Mouse (Mus musculus) intestine, postnatal 0 days (tissue): ENCODE results near the gene Crp. TPM values are rescaled to one million over a fixed set of nuclear protein-coding genes. Genes with fewer than 3 reads are reported as not detected.

Experiments used
- ATAC-seq: fragments of 200-750 bp; cut with Nextera tagmentation; 2 replicates; pipeline ENCODE4 v1.8.0; 2017; ENCODE audit warnings: mild to moderate bottlenecking, moderate TSS enrichment, moderate library complexity
- H3K27ac ChIP-seq: fragments of 300-500 bp; sonication (generic); 2 replicates; pipeline ENCODE4 v1.5.1; 2014; ENCODE audit warnings: mild to moderate bottlenecking, low read depth, low read length, moderate library complexity
- H3K27me3 ChIP-seq: fragments of 300-500 bp; sonication (generic); replicated peaks from 2 replicates; pipeline ENCODE4 v1.6.1; 2014; ENCODE audit warnings: low read length, mixed read lengths; ENCODE audit not compliant: control insufficient read depth, insufficient read depth
- H3K36me3 ChIP-seq: fragments of 300-500 bp; sonication (generic); 2 replicates; pipeline ENCODE4 v1.6.1; 2014; ENCODE audit warnings: mild to moderate bottlenecking, moderate library complexity; ENCODE audit not compliant: control insufficient read depth, insufficient read depth
- H3K4me1 ChIP-seq: fragments of 300-500 bp; sonication (generic); replicated peaks from 2 replicates; pipeline ENCODE4 v1.6.1; 2014; ENCODE audit warnings: antibody characterized with exemption, low read length, mixed read lengths; ENCODE audit not compliant: control insufficient read depth, insufficient read depth
- H3K4me2 ChIP-seq: fragments of 300-500 bp; sonication (generic); replicated peaks from 2 replicates; pipeline ENCODE4 v1.6.1; 2014; ENCODE audit warnings: low read depth, mild to moderate bottlenecking, moderate library complexity
- H3K4me3 ChIP-seq: fragments of 300-500 bp; sonication (generic); 2 replicates; pipeline ENCODE4 v1.5.1; 2014; ENCODE audit warnings: low read depth, low read length
- H3K9ac ChIP-seq: fragments of 300-500 bp; sonication (generic); 2 replicates; pipeline ENCODE4 v1.6.1; 2014; ENCODE audit warnings: mild to moderate bottlenecking, low read depth, low read length
- H3K9me3 ChIP-seq: fragments of 300-500 bp; sonication (generic); 2 replicates; pipeline ENCODE4 v1.6.1; 2016; ENCODE audit warnings: mixed run types; ENCODE audit not compliant: control insufficient read depth
- CTCF ChIP-seq: sonication (generic); IDR thresholded peaks from 2 replicates; pipeline ENCODE4 v1.5.1; 2016; ENCODE audit warnings: low read depth, mild to moderate bottlenecking, control low read depth, antibody characterized with exemption, moderate library complexity
- WGBS: fragments of 180-500 bp; shearing (Covaris S2); extraction: QIAGEN DNeasy Blood & Tissue Kit; methylation state at CpG from one replicate; pipeline ENCODE4 v1.1.7; 2014; 5-methylcytosine and 5-hydroxymethylcytosine counted together
- polyA plus RNA-seq: library from polyadenylated mRNA; unstranded; fragments of >200 nt; fragmentation: Nextera tagmentation; extraction: Ambion mirVana; gene quantifications from 2 replicates; pipeline ENCODE4 v1.2.1, GENCODE M21; 2015

Gene Crp
- polyA plus RNA-seq, 1 experiment from 2014 or later: 0.17 TPM

DNA sequence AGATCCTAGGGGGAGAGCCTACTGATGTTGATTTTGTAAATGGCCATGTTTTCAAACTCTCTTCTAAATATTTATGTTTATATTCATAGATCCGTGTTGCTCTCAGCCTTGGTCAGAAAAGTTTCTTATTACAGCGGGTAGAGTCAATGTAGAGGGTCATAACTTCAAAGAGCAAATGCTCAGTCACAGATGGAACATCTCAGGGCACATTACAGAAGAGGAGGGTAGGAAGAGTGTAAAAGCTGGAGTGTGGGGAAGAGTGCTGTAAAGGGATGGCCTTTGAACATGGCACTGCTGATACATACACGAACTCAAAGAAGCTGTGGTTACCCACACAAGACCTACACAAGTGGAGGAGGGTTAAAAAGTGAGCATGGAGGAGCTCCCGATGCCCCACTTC lies 177.4 kb downstream of the Crp start:
- TF ChIP-seq CTCF: no peak
- Histone ChIP-seq H3K27me3 (no peaks in the 10 kb centered on the region), H3K4me2 (no peak overlapping the region), H3K4me3 (no peak overlapping the region), H3K27ac (no peak overlapping the region), H3K9me3 (no peaks in the 10 kb centered on the region), H3K9ac (no peak overlapping the region), H3K36me3 (no peaks in the 10 kb centered on the region), H3K4me1 (no peaks in the 10 kb centered on the region)
- ATAC-seq: no peak
- 72% methylated on average over 4 of the region's 4 CpGs for WGBS

DNA sequence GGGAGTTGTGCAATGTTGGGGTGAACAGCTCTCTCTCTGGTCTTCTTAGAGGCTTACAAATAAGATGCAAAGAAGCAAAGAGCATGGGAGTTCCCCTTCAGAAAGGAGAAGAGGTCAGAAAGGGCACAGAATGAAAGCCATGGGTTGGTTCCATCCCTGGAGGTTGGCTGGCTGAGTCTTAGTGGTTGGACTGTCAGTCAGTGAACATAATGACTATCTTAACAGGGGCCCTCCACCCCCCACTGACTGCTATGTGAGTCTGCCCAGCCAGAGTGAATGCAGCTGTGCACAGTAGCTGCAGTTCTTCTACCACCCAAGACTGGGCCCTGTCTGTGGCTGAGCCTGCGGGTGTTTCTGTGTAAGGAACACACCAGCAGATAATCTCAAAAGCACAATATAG lies 178.8 kb downstream of the Crp start:
- Histone ChIP-seq H3K27me3 (no peaks in the 10 kb centered on the region), H3K4me1 (no peaks in the 10 kb centered on the region), H3K9ac (no peak overlapping the region), H3K4me2 (no peak overlapping the region), H3K27ac (no peak overlapping the region), H3K36me3 (no peaks in the 10 kb centered on the region), H3K4me3 (no peak overlapping the region), H3K9me3 (no peaks in the 10 kb centered on the region)
- TF ChIP-seq CTCF: no peak
- WGBS: 81% methylated on average over 1 of the region's 1 CpGs
- ATAC-seq: no peak

Other genes with a start within 250 kb of the Crp start
- gene Slamf9, start 222.7 kb upstream of the Crp start, polyA plus RNA-seq: 1.8 and 2.1 TPM in 2 replicates
- gene Igsf9, start 216.3 kb upstream of the Crp start, polyA plus RNA-seq: 73.4 and 93.7 TPM in 2 replicates
- gene Tagln2, start 198.0 kb upstream of the Crp start, polyA plus RNA-seq: 339 and 374 TPM in 2 replicates
- 0.77 and 1.3 TPM in 2 replicates for gene Cfap45, start 177.3 kb upstream of the Crp start, polyA plus RNA-seq
- 0.44 and 0.53 TPM in 2 replicates for gene Vsig8, start 142.1 kb upstream of the Crp start, polyA plus RNA-seq
- 0.27 and 0.52 TPM in 2 replicates for gene Slamf8, start 107.5 kb upstream of the Crp start, polyA plus RNA-seq
- not detected in 2 replicates for gene Fcrl6, start 95.5 kb upstream of the Crp start, polyA plus RNA-seq
- 18.9 and 19.7 TPM in 2 replicates for gene Dusp23, start 65.1 kb upstream of the Crp start, polyA plus RNA-seq
- gene Apcs, start 197.0 kb downstream of the Crp start, polyA plus RNA-seq: 14.0 and 14.8 TPM in 2 replicates